Mouse (Mus musculus) right cerebral cortex, adult 18-20 months (tissue): ENCODE measurements around the gene Sepsecs.

Experiments
- DNase-seq: peaks from one replicate; pipeline ENCODE4 v3.0.0; 2022; ENCODE audit warnings: mixed read lengths

The Sepsecs gene

GRCm38 (mm10) chr5:52609672-52610071 lies 59.8 kb downstream of the Sepsecs start:
- no peak for DNase-seq

- DNase-seq: no peak
Measured at GRCm38 (mm10) chr5:52604582-52605041, 64.9 kb downstream of the Sepsecs start.

- DNase-seq: no peak
Measured at GRCm38 (mm10) chr5:52590612-52591011, 78.9 kb downstream of the Sepsecs start.
